Mouse (Mus musculus) bone marrow macrophage, adult 2 months (primary cell): ENCODE measurements around the gene Gabrp. TPM values are rescaled to one million over a fixed set of nuclear protein-coding genes. Genes with fewer than 3 reads are reported as not detected.

Experiments used
- H3K27ac ChIP-seq: 2 replicates; pipeline ENCODE4 v1.5.1; 2012; ENCODE audit warnings: low read depth, low read length; ENCODE audit not compliant: insufficient read depth
- H3K4me1 ChIP-seq: 2 replicates; pipeline ENCODE4 v1.6.1; 2012; ENCODE audit warnings: low read length; ENCODE audit not compliant: control insufficient read depth, insufficient read depth
- H3K4me3 ChIP-seq: 2 replicates; pipeline ENCODE4 v1.5.1; 2012; ENCODE audit warnings: mild to moderate bottlenecking, low read length, moderate library complexity; ENCODE audit not compliant: insufficient read depth
- CTCF ChIP-seq: IDR thresholded peaks from 2 replicates; pipeline ENCODE4 v1.5.1; 2012; ENCODE audit warnings: low read depth, mild to moderate bottlenecking, low read length, moderate library complexity
- POLR2A ChIP-seq: IDR thresholded peaks from 2 replicates; pipeline ENCODE4 v1.6.1; 2012; ENCODE audit warnings: mild to moderate bottlenecking, low read depth, low read length, borderline replicate concordance
- polyA plus RNA-seq: library from polyadenylated mRNA; stranded (reverse); fragments of >200 nt; gene quantifications from 2 replicates; pipeline ENCODE4 v1.2.4, GENCODE M21; 2012; ENCODE audit not compliant: missing spikeins, insufficient read depth, insufficient read length

Gene Gabrp
- polyA plus RNA-seq, 1 experiment, result not detected

GRCm38 (mm10) chr11:33579621-33580020 lies 862 bp upstream of the Gabrp start:
- no peak for TF ChIP-seq CTCF
- no peak for TF ChIP-seq POLR2A

DNA sequence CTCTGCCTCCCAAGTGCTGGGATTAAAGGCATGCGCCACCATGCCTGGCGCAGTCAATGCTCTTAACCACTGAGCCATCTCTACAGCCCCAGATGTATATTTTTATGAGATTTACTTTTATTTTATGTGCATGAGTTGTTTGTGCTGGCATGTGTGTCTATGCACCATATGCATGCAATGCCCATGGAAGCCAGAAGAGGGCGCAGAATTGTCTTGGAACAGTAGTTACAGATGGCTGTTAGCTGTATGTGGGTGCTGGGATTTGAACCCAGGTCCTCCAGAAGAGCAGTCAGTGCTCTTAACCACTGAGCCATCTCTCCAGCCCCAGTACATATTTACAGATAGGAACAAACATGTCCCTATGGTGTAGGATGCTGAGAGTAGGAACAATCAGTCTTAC lies 3.8 kb downstream of the Gabrp start:
- Histone ChIP-seq H3K4me3 (no peak overlapping the region), H3K27ac (no peak overlapping the region), H3K4me1 (no peaks in the 10 kb centered on the region)
- TF ChIP-seq CTCF (no peak), POLR2A (no peak)

More at GRCm38 (mm10) chr11:33579621-33580020, 862 bp upstream of the Gabrp start:
- H3K4me3 ChIP-seq, result no peak overlapping the region
- H3K27ac ChIP-seq, result no peak overlapping the region
- H3K4me1 ChIP-seq, result no peaks in the 10 kb centered on the region

DNA sequence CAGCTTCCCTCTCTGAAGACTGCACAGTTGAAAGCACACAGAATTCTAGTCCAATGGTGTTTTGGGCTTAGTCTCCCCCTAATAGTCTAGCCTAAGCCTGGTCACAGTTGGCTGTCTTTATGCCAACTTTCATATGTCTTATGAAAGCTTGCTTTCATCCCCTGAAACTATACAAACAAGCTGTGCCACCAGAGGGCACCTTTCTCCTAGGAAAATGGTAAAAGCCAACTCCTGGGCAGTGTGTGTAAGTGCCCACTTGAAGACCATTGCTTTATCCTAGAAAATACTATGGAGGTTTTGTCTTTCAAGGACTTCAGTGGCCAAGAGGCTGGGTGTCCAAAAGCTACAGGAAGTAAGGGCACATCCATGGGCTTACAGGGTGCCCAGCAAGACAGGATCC lies 8.3 kb downstream of the Gabrp start:
- H3K27ac ChIP-seq, result no peak overlapping the region
- H3K4me3 ChIP-seq, result no peak overlapping the region
- H3K4me1 ChIP-seq, result peaks cover 6% of the 10 kb centered on the region; the same call in 1 of the 2 replicates
- TF ChIP-seq CTCF (no peak), POLR2A (no peak)

GRCm38 (mm10) chr11:33563921-33564320 lies 14.8 kb downstream of the Gabrp start:
- peaks cover 4% of the 10 kb centered on the region; the same call in 1 of the 2 replicates for H3K4me1 ChIP-seq
- no peak overlapping the region for H3K4me3 ChIP-seq
- TF ChIP-seq CTCF, result no peak
- TF ChIP-seq POLR2A, result no peak
- no peak overlapping the region for H3K27ac ChIP-seq

GRCm38 (mm10) chr11:33554123-33554522 lies 24.6 kb downstream of the Gabrp start:
- TF ChIP-seq POLR2A (no peak), CTCF (no peak)
- H3K4me1 ChIP-seq, result no peaks in the 10 kb centered on the region
- H3K27ac ChIP-seq, result no peak overlapping the region
- no peak overlapping the region for H3K4me3 ChIP-seq

- Histone ChIP-seq H3K4me1 (no peaks in the 10 kb centered on the region), H3K27ac (no peak overlapping the region), H3K4me3 (no peak overlapping the region)
- TF ChIP-seq CTCF, result no peak
- TF ChIP-seq POLR2A, result no peak
Observed at GRCm38 (mm10) chr11:33550861-33551560, 27.7 kb downstream of the Gabrp start.

DNA sequence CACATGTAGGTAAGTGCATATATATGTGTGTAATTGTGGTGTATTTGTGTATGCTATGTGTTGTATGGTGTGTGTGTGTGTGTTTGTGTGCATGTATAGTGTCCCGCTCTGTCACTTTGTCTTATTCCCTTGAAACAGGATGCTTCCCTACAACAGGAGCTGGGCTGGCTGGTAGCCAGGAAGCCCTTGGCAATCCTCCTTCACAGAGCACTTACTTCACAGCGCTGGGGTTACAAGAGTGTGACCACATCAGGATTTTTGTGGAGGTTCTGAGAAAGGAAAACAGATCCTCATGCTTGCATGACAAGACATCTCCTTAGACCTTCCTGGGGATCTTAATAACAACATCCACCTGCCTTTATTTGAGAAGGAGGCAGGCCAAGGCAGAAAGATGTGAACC lies 31.4 kb downstream of the Gabrp start:
- no peak overlapping the region for H3K4me3 ChIP-seq

DNA sequence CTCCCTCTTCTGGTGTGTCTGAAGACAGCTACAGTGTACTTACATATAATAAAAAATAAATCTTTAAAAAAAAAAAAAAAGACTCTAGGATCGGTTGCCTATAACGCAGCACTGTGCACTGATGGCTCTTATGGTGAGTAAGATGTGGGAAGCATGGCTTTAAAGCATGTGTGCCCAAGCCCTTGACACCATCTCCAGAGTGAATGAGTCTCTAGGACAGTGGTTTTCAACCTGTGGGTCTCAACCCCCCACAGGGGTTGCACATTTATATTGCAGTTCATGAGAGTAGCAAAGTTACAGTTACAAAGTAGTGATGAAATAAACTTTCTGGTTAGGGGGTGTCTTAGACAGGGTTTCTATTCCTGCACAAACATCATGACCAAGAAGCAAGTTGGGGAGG lies 33.8 kb downstream of the Gabrp start:
- no peak overlapping the region for H3K4me3 ChIP-seq
- no peak for TF ChIP-seq CTCF
- TF ChIP-seq POLR2A, result no peak
- H3K27ac ChIP-seq, result no peak overlapping the region
- H3K4me1 ChIP-seq, result no peaks in the 10 kb centered on the region

More for the DNA sequence above, 31.4 kb downstream of the Gabrp start:
- TF ChIP-seq CTCF (no peak), POLR2A (no peak)
- no peaks in the 10 kb centered on the region for H3K4me1 ChIP-seq
- no peak overlapping the region for H3K27ac ChIP-seq

GRCm38 (mm10) chr11:33544121-33544520 lies 34.6 kb downstream of the Gabrp start:
- H3K27ac ChIP-seq, result no peak overlapping the region
- TF ChIP-seq CTCF (no peak), POLR2A (no peak)

GRCm38 (mm10) chr11:33537390-33538125 lies 41.2 kb downstream of the Gabrp start:
- no peak overlapping the region for H3K27ac ChIP-seq
- H3K4me1 ChIP-seq, result no peaks in the 10 kb centered on the region
- no peak overlapping the region for H3K4me3 ChIP-seq
- TF ChIP-seq POLR2A (no peak), CTCF (no peak)

More at GRCm38 (mm10) chr11:33544121-33544520, 34.6 kb downstream of the Gabrp start:
- H3K4me3 ChIP-seq, result no peak overlapping the region
- H3K4me1 ChIP-seq, result no peaks in the 10 kb centered on the region
